Mouse (Mus musculus) forebrain, embryonic 15.5 days (tissue): ENCODE measurements around the gene A930009A15Rik. TPM values are rescaled to one million over a fixed set of nuclear protein-coding genes. Genes with fewer than 3 reads are reported as not detected.

Experiments
- ATAC-seq: fragments of 200-750 bp; cut with Nextera tagmentation; replicated peaks from 2 replicates; pipeline ENCODE4 v1.8.0; 2017; ENCODE audit warnings: mild to moderate bottlenecking, moderate TSS enrichment, moderate library complexity
- H3K27ac ChIP-seq: fragments of 300-500 bp; sonication (generic); replicated peaks from 2 replicates; pipeline ENCODE4 v1.5.1; 2015; ENCODE audit warnings: mild to moderate bottlenecking, inconsistent platforms
- H3K27me3 ChIP-seq: fragments of 300-500 bp; sonication (generic); 2 replicates; pipeline ENCODE4 v1.6.1; 2015; ENCODE audit warnings: inconsistent platforms
- H3K36me3 ChIP-seq: fragments of 300-500 bp; sonication (generic); 2 replicates; pipeline ENCODE4 v1.6.1; 2015; ENCODE audit warnings: mild to moderate bottlenecking, inconsistent platforms
- H3K4me1 ChIP-seq: fragments of 300-500 bp; sonication (generic); 2 replicates; pipeline ENCODE4 v1.6.1; 2015; ENCODE audit warnings: inconsistent platforms
- H3K4me2 ChIP-seq: fragments of 300-500 bp; sonication (generic); replicated peaks from 2 replicates; pipeline ENCODE4 v1.6.1; 2015; ENCODE audit warnings: mild to moderate bottlenecking, inconsistent platforms
- H3K4me3 ChIP-seq: fragments of 300-500 bp; sonication (generic); 2 replicates; pipeline ENCODE4 v1.5.1; 2015; ENCODE audit warnings: mild to moderate bottlenecking, inconsistent platforms
- H3K9ac ChIP-seq: fragments of 300-500 bp; sonication (generic); replicated peaks from 2 replicates; pipeline ENCODE4 v1.6.1; 2015; ENCODE audit warnings: mild to moderate bottlenecking, inconsistent platforms
- H3K9me3 ChIP-seq: fragments of 300-500 bp; sonication (generic); 2 replicates; pipeline ENCODE4 v1.6.1; 2016; ENCODE audit warnings: inconsistent platforms
- WGBS: fragments of 180-500 bp; shearing (Covaris S2); methylation state at CpG from one replicate; pipeline ENCODE4 v1.1.7; 2015; ENCODE audit warnings: mixed read lengths; 5-methylcytosine and 5-hydroxymethylcytosine counted together
- polyA plus RNA-seq: library from polyadenylated mRNA; unstranded; fragments of >200 nt; fragmentation: Nextera tagmentation; extraction: Ambion mirVana; gene quantifications from 2 replicates; pipeline ENCODE4 v1.2.1, GENCODE M21; 2015

A930009A15Rik gene
- not detected in 2 replicates for polyA plus RNA-seq

GRCm38 (mm10) chr10:115569712-115570491 is at the start of gene A930009A15Rik:
Gene A930009A15Rik (plus strand): TSS chr10:115569986.
- H3K4me2 ChIP-seq = no peak within 1 kb of the TSS
- no peak for ATAC-seq

GRCm38 (mm10) chr10:115520200-115521080 is 49.3 kb upstream of the A930009A15Rik start:
- Histone ChIP-seq H3K27ac (no peak overlapping the region), H3K4me3 (no peak overlapping the region), H3K36me3 (no peaks in the 10 kb centered on the region), H3K9me3 (no peaks in the 10 kb centered on the region), H3K9ac (no peak overlapping the region), H3K4me1 (no peaks in the 10 kb centered on the region), H3K4me2 (no peak overlapping the region), H3K27me3 (peaks cover 32% of the 10 kb centered on the region)
- WGBS = 17% methylated on average over 17 of the region's 17 CpGs
- ATAC-seq = no peak

More at GRCm38 (mm10) chr10:115569712-115570491, at the start of gene A930009A15Rik:
- WGBS = 41% methylated on average over 15 of the region's 15 CpGs
- no peak within 1 kb of the TSS for H3K27ac ChIP-seq
- peaks cover 36% of the 10 kb centered on the region for H3K27me3 ChIP-seq
- no peak within 1 kb of the TSS for H3K4me3 ChIP-seq
- no peak within 1 kb of the TSS for H3K9ac ChIP-seq
- H3K4me1 ChIP-seq = peaks cover 15% of the 10 kb centered on the region; the same call in 1 of the 2 replicates
- H3K9me3 ChIP-seq = no peaks in the 10 kb centered on the region
- H3K36me3 ChIP-seq = no peaks in the 10 kb centered on the region

- peaks cover 32% of the 10 kb centered on the region for H3K27me3 ChIP-seq
- no peak overlapping the region for H3K4me2 ChIP-seq
- H3K4me3 ChIP-seq = no peak overlapping the region
- no peak overlapping the region for H3K27ac ChIP-seq
- 4% methylated on average over 4 of the region's 4 CpGs for WGBS
- H3K9me3 ChIP-seq = no peaks in the 10 kb centered on the region
- H3K4me1 ChIP-seq = no peaks in the 10 kb centered on the region
- no peak overlapping the region for H3K9ac ChIP-seq
- no peaks in the 10 kb centered on the region for H3K36me3 ChIP-seq
- ATAC-seq = no peak
Observed at GRCm38 (mm10) chr10:115521081-115521451, 48.7 kb upstream of the A930009A15Rik start.

- Histone ChIP-seq H3K4me3 (no peak overlapping the region), H3K27me3 (no peaks in the 10 kb centered on the region), H3K9me3 (no peaks in the 10 kb centered on the region), H3K27ac (no peak overlapping the region), H3K4me1 (no peaks in the 10 kb centered on the region), H3K4me2 (no peak overlapping the region), H3K36me3 (no peaks in the 10 kb centered on the region), H3K9ac (no peak overlapping the region)
- 76% methylated on average over 4 of the region's 4 CpGs for WGBS
- ATAC-seq = no peak
Observed at GRCm38 (mm10) chr10:115528892-115529291, 40.9 kb upstream of the A930009A15Rik start.

- WGBS = 84% methylated on average over 12 of the region's 12 CpGs
- Histone ChIP-seq H3K27me3 (no peaks in the 10 kb centered on the region), H3K9ac (no peak overlapping the region), H3K36me3 (no peaks in the 10 kb centered on the region), H3K9me3 (no peaks in the 10 kb centered on the region), H3K27ac (no peak overlapping the region), H3K4me2 (no peak overlapping the region), H3K4me1 (no peaks in the 10 kb centered on the region), H3K4me3 (no peak overlapping the region)
- no peak for ATAC-seq
Observed at GRCm38 (mm10) chr10:115529768-115530167, 40.0 kb upstream of the A930009A15Rik start.

- no peaks in the 10 kb centered on the region for H3K4me1 ChIP-seq
- H3K36me3 ChIP-seq = no peaks in the 10 kb centered on the region
- no peak overlapping the region for H3K9ac ChIP-seq
- no peak overlapping the region for H3K4me3 ChIP-seq
- 85% methylated on average over 2 of the region's 2 CpGs for WGBS
- H3K27ac ChIP-seq = no peak overlapping the region
- no peak for ATAC-seq
- H3K27me3 ChIP-seq = no peaks in the 10 kb centered on the region
- no peaks in the 10 kb centered on the region for H3K9me3 ChIP-seq
- H3K4me2 ChIP-seq = no peak overlapping the region
Observed at GRCm38 (mm10) chr10:115530746-115531145, 39.0 kb upstream of the A930009A15Rik start.

GRCm38 (mm10) chr10:115542917-115543316 is 26.9 kb upstream of the A930009A15Rik start:
- no peak for ATAC-seq
- Histone ChIP-seq H3K9me3 (no peaks in the 10 kb centered on the region), H3K4me2 (no peak overlapping the region), H3K27ac (no peak overlapping the region), H3K4me1 (no peaks in the 10 kb centered on the region), H3K27me3 (no peaks in the 10 kb centered on the region), H3K9ac (no peak overlapping the region), H3K4me3 (no peak overlapping the region), H3K36me3 (no peaks in the 10 kb centered on the region)
- 86% methylated on average over 6 of the region's 6 CpGs for WGBS

- Histone ChIP-seq H3K9me3 (no peaks in the 10 kb centered on the region), H3K36me3 (no peaks in the 10 kb centered on the region), H3K4me1 (no peaks in the 10 kb centered on the region), H3K27ac (no peak overlapping the region), H3K27me3 (peaks cover 3% of the 10 kb centered on the region; the same call in 1 of the 2 replicates), H3K4me2 (no peak overlapping the region), H3K4me3 (no peak overlapping the region), H3K9ac (no peak overlapping the region)
- ATAC-seq = no peak
- 49% methylated on average over 7 of the region's 7 CpGs for WGBS
Observed at GRCm38 (mm10) chr10:115550253-115550652, 19.5 kb upstream of the A930009A15Rik start.

- no peak overlapping the region for H3K4me2 ChIP-seq
- H3K4me3 ChIP-seq = no peak overlapping the region
- H3K4me1 ChIP-seq = no peaks in the 10 kb centered on the region
- no peaks in the 10 kb centered on the region for H3K36me3 ChIP-seq
- peaks cover 3% of the 10 kb centered on the region; the same call in 1 of the 2 replicates for H3K27me3 ChIP-seq
- H3K9me3 ChIP-seq = no peaks in the 10 kb centered on the region
- no peak overlapping the region for H3K9ac ChIP-seq
- H3K27ac ChIP-seq = no peak overlapping the region
- no peak for ATAC-seq
- 88% methylated on average over 3 of the region's 3 CpGs for WGBS
Observed at GRCm38 (mm10) chr10:115551069-115551468, 18.7 kb upstream of the A930009A15Rik start.

GRCm38 (mm10) chr10:115553352-115554113 is 16.3 kb upstream of the A930009A15Rik start:
- no peak overlapping the region for H3K4me3 ChIP-seq
- no peaks in the 10 kb centered on the region for H3K9me3 ChIP-seq
- 59% methylated on average over 11 of the region's 11 CpGs for WGBS
- ATAC-seq = no peak
- no peak overlapping the region for H3K4me2 ChIP-seq
- no peak overlapping the region for H3K9ac ChIP-seq
- H3K27me3 ChIP-seq = peaks cover 7% of the 10 kb centered on the region
- no peaks in the 10 kb centered on the region for H3K4me1 ChIP-seq
- H3K27ac ChIP-seq = no peak overlapping the region
- no peaks in the 10 kb centered on the region for H3K36me3 ChIP-seq

- Histone ChIP-seq H3K4me3 (no peak overlapping the region), H3K9ac (no peak overlapping the region), H3K4me2 (no peak overlapping the region), H3K9me3 (no peaks in the 10 kb centered on the region), H3K4me1 (no peaks in the 10 kb centered on the region), H3K27ac (no peak overlapping the region), H3K36me3 (no peaks in the 10 kb centered on the region), H3K27me3 (peaks cover 22% of the 10 kb centered on the region)
- ATAC-seq = no peak
- WGBS = 61% methylated on average over 2 of the region's 2 CpGs
Observed at GRCm38 (mm10) chr10:115555191-115555765, 14.5 kb upstream of the A930009A15Rik start.
